Mouse (Mus musculus) G1E (cell line): ENCODE data around the gene Irf4.

Experiments used
- GATA1 ChIP-seq: IDR thresholded peaks from 2 replicates; pipeline ENCODE4 v1.6.1; 2012; ENCODE audit warnings: borderline replicate concordance, low read length, inconsistent platforms, mixed read lengths
- TAL1 ChIP-seq: conservative IDR thresholded peaks from 2 replicates; pipeline ENCODE4 v1.6.1; 2012; ENCODE audit warnings: low read depth, low read length, inconsistent platforms, mixed read lengths

- no peak for TF ChIP-seq TAL1
- no peak for TF ChIP-seq GATA1
Observed at GRCm38 (mm10) chr13:30714552-30714951, 34.5 kb upstream of the Irf4 start.
